Mouse (Mus musculus) heart, embryonic 12.5 days (tissue): ENCODE measurements around the gene Pou5f1. TPM values are rescaled to one million over a fixed set of nuclear protein-coding genes. Genes with fewer than 3 reads are reported as not detected.
"Not testable (repeated sequence)": the region's sequence is repeated elsewhere in the genome, so short reads cannot be mapped to it uniquely, and the experiment has no call there.

Experiments used
- ATAC-seq: fragments of 200-750 bp; cut with Nextera tagmentation; 2 replicates; pipeline ENCODE4 v1.8.0; 2017; ENCODE audit warnings: moderate TSS enrichment, moderate library complexity; ENCODE audit not compliant: insufficient number of reproducible peaks, low FRiP score
- H3K27ac ChIP-seq: fragments of 300-500 bp; sonication (generic); 2 replicates; pipeline ENCODE4 v1.5.1; 2016; ENCODE audit warnings: mild to moderate bottlenecking, moderate library complexity; ENCODE audit not compliant: poor library complexity, severe bottlenecking
- H3K27me3 ChIP-seq: fragments of 300-500 bp; sonication (generic); replicated peaks from 2 replicates; pipeline ENCODE4 v1.6.1; 2016; ENCODE audit warnings: mild to moderate bottlenecking, moderate library complexity
- H3K36me3 ChIP-seq: fragments of 300-500 bp; sonication (generic); 2 replicates; pipeline ENCODE4 v1.6.1; 2016; ENCODE audit warnings: mild to moderate bottlenecking, moderate library complexity
- H3K4me1 ChIP-seq: fragments of 300-500 bp; sonication (generic); replicated peaks from 2 replicates; pipeline ENCODE4 v1.6.1; 2016; ENCODE audit warnings: mild to moderate bottlenecking
- H3K4me2 ChIP-seq: fragments of 300-500 bp; sonication (generic); 2 replicates; pipeline ENCODE4 v1.6.1; 2016; ENCODE audit warnings: mild to moderate bottlenecking, moderate library complexity
- H3K4me3 ChIP-seq: fragments of 300-500 bp; sonication (generic); 2 replicates; pipeline ENCODE4 v1.5.1; 2016; ENCODE audit warnings: mild to moderate bottlenecking
- H3K9ac ChIP-seq: fragments of 300-500 bp; sonication (generic); 2 replicates; pipeline ENCODE4 v1.6.1; 2016; ENCODE audit warnings: mild to moderate bottlenecking, moderate library complexity
- H3K9me3 ChIP-seq: fragments of 300-500 bp; sonication (generic); replicated peaks from 2 replicates; pipeline ENCODE4 v1.6.1; 2016; ENCODE audit warnings: mild to moderate bottlenecking, moderate library complexity
- WGBS: fragments of 180-500 bp; shearing (Covaris S2); methylation state at CpG from one replicate; pipeline ENCODE4 v1.1.7; 2016; 5-methylcytosine and 5-hydroxymethylcytosine counted together
- polyA plus RNA-seq: library from polyadenylated mRNA; unstranded; fragments of >200 nt; fragmentation: Nextera tagmentation; extraction: Ambion mirVana; gene quantifications from 2 replicates; pipeline ENCODE4 v1.2.1, GENCODE M21; 2016

Pou5f1 gene
- polyA plus RNA-seq, result not detected in 2 replicates

DNA sequence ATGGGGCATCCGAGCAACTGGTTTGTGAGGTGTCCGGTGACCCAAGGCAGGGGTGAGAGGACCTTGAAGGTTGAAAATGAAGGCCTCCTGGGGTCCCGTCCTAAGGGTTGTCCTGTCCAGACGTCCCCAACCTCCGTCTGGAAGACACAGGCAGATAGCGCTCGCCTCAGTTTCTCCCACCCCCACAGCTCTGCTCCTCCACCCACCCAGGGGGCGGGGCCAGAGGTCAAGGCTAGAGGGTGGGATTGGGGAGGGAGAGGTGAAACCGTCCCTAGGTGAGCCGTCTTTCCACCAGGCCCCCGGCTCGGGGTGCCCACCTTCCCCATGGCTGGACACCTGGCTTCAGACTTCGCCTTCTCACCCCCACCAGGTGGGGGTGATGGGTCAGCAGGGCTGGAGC is at the start of gene Pou5f1:
Gene Pou5f1 (plus strand): TSS at position 243 of the 400 bp plus-strand sequence.
- 28% methylated on average over 13 of the region's 13 CpGs for WGBS
- H3K4me3 ChIP-seq, result no peak within 1 kb of the TSS
- 0 out of 2 replicates have a peak, but pooled peaks have one; percentile 7 for ATAC-seq
- H3K27ac ChIP-seq, result no peak within 1 kb of the TSS
- H3K9me3 ChIP-seq, result no peaks in the 10 kb centered on the region
- H3K9ac ChIP-seq, result no peak within 1 kb of the TSS
- H3K27me3 ChIP-seq, result peaks cover 66% of the 10 kb centered on the region
- no peak within 1 kb of the TSS for H3K4me2 ChIP-seq
- H3K4me1 ChIP-seq, result peaks cover 10% of the 10 kb centered on the region
- H3K36me3 ChIP-seq, result no peaks in the 10 kb centered on the region

DNA sequence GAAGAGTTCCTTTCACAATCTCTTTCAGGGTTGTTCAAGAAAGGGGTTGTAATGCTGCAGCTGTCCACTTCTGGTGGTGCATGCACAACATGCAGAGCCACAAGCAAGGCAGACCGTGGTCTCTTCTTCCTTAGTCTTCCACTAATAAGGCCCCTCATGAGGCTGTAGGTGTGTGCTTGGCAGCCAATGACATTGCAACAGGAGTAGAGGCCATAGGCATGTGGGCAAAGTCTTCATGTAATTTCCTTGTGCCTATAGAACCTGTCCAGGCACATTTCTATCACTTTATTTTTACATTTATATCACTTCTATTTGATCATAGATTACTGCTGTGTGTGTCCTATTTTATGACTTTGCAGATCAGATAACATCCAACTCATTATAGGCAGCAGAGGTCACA is 47.6 kb upstream of the Pou5f1 start:
- H3K36me3 ChIP-seq, H3K27ac ChIP-seq, H3K4me3 ChIP-seq, H3K4me2 ChIP-seq, H3K27me3 ChIP-seq, H3K4me1 ChIP-seq, ATAC-seq, H3K9me3 ChIP-seq, H3K9ac ChIP-seq: not testable (repeated sequence)
- WGBS, result no CpG with 5 or more reads among the region's 1 CpGs

DNA sequence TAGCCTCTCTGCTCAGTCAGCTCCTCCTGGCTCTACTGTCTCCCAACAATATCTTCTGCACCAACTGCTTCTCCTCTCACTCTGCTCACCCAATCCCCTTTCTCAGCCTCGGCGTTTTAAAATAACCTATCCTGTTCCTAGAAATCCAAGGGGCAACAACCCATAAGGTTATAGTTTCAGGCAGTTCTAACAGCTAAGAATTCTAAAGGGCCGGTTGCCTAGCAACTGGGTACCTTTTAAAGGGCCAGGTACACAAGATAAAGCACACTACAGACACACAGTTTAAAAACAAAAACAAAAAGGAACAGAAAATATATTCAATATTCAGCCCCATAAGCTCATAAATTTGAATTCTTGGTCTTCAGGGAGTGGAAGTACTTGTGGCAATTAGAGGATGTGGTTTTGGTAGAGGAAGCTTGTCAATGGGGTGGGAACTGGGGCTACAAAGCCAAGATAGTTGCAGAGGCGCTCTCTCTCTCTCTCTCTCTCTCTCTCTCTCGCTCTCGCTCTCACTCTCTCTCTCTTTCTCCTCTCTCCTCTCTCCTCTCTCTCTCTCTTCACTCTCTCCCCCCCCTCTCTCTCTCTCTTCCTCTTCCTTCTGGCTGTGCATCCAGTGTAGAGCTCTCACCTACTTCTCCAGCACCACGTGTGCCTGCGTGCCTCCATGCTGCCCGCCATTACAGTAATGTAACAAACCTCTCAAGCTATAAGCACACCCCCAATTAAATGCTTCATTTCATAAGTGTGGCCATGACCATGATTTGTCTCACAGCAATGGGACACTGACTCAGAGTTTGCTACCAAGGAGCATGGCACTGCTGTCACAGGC is 45.1 kb upstream of the Pou5f1 start:
- peaks cover 12% of the 10 kb centered on the region; the same call in 1 of the 2 replicates for H3K27me3 ChIP-seq
- H3K27ac ChIP-seq, H3K4me2 ChIP-seq, H3K4me3 ChIP-seq, H3K9me3 ChIP-seq, ATAC-seq, H3K9ac ChIP-seq, H3K4me1 ChIP-seq, H3K36me3 ChIP-seq: not testable (repeated sequence)
- 75% methylated on average over 2 of the region's 9 CpGs for WGBS

DNA sequence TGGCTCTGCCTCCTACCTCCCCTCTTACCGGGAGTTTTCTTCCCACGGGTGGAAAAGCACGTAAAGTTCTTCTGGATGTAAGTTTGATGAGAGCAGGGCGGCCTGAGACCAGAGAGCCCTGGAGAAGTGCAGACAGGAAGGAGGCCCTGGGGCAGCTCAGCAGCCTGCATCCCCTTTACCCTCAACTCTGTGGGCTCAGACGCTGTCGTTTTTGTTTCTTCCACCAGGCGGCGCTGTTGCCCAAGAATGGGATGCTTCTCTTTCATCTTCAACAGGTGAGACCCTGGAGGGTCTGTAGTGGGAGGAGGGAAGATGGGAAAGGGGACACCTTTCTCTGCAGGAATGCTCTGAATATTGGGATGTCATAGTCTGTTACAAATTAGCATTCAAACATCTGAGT is 40.2 kb upstream of the Pou5f1 start:
- not testable (repeated sequence) for ATAC-seq, H3K9me3 ChIP-seq, H3K36me3 ChIP-seq, H3K4me3 ChIP-seq, H3K4me2 ChIP-seq, H3K27ac ChIP-seq, H3K9ac ChIP-seq
- Histone ChIP-seq H3K27me3 (peaks cover 39% of the 10 kb centered on the region), H3K4me1 (peaks cover 10% of the 10 kb centered on the region)
- 5% methylated on average over 8 of the region's 8 CpGs for WGBS

DNA sequence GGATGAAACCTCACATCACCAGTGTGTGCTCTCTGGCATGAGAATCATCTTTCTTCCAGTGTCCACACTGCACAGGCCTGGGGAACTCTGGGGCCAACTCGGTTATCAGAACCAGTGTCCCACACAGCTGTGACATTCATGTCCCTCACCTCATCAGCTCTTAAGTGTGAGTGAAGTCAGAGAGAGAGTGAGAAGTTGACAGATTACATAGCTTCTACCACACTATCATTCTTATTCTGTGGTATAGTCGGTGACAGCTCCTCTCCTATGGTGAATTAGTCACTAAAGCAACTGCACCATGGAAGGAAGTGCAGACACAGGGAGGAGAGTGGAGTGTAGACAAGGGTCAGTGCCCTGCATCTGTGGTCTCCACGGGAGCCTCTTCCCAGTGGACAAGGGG is 36.9 kb upstream of the Pou5f1 start:
- not testable (repeated sequence) for H3K9ac ChIP-seq, ATAC-seq, H3K9me3 ChIP-seq, H3K4me2 ChIP-seq, H3K36me3 ChIP-seq, H3K4me3 ChIP-seq, H3K27ac ChIP-seq
- peaks cover 63% of the 10 kb centered on the region for H3K27me3 ChIP-seq
- 39% methylated on average over 3 of the region's 3 CpGs for WGBS
- peaks cover 13% of the 10 kb centered on the region for H3K4me1 ChIP-seq

DNA sequence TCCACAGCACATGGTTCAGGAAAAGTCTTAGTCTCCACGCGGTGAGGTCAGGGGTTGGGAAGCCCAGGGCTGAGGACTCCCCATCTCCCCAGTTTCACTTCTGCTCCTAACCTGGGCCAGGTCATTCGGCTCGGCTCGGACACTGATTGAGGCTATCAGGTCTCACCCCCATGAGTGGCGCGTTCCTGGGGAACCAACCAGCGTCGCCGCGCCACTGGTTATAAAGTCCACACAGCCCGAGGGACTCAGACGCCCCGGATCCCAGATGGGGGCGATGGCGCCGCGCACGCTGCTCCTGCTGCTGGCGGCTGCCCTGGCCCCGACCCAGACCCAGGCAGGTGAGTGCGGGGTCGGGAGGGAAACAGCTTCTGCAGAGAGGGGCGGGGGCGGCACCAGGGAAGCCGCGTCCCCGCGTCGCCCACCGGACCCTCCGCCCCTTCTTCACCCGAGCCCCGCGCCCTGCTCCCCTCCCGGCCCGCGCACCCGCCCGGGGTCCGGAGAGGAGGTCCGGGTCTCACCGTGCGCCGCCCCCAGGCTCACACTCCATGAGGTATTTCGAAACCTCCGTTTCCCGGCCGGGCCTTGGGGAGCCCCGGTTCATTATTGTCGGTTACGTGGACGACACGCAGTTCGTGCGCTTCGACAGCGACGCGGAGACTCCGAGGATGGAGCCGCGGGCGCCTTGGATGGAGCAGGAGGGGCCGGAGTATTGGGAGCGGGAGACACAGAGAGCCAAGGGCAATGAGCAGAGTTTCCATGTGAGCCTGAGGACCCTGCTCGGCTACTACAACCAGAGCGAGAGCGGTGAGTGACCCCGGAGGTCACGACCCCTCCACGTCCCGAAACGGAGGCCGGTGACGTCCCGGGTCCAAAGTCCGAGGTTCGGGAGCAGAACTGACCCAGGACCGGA is 35.7 kb upstream of the Pou5f1 start, which contains the start of gene H2-Q10:
Gene H2-Q10 (plus strand): TSS at position 248 of the 910 bp plus-strand sequence.
- H3K4me3 ChIP-seq, result peak within 1 kb of the TSS; percentile 59
- peaks cover 13% of the 10 kb centered on the region for H3K4me1 ChIP-seq
- no peaks in the 10 kb centered on the region for H3K36me3 ChIP-seq
- peaks cover 71% of the 10 kb centered on the region for H3K27me3 ChIP-seq
- H3K27ac ChIP-seq, result no peak within 1 kb of the TSS
- peak; percentile 33; the same call in 1 of the 2 replicates for ATAC-seq
- peak within 1 kb of the TSS; percentile 99 for H3K4me2 ChIP-seq
- no peaks in the 10 kb centered on the region for H3K9me3 ChIP-seq
- WGBS, result 2% methylated on average over 80 of the region's 80 CpGs
- H3K9ac ChIP-seq, result peak within 1 kb of the TSS; percentile 59

DNA sequence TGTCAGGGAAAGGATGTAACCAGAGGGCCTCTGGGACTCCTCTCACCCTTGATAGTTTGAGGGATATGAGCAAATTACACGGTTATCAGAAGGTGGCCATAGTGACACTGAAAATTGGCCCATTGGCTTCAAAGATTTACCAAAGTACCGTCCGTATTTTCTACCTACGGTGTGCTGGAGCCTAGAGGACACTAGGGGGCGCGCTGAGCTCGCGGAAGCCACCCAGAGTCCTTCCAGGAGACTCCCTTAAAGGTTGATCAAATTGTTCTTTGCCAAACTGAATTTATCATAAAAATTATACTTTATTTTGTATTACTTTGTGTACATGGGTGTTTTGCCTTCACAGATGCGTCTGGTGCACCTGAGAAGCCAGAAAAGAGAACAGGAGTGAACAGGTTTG is 21.8 kb upstream of the Pou5f1 start:
- Histone ChIP-seq H3K4me2 (no peak overlapping the region), H3K4me1 (peaks cover 3% of the 10 kb centered on the region; the same call in 1 of the 2 replicates), H3K9ac (no peak overlapping the region), H3K27me3 (no peaks in the 10 kb centered on the region), H3K4me3 (no peak overlapping the region), H3K9me3 (no peaks in the 10 kb centered on the region), H3K36me3 (no peaks in the 10 kb centered on the region), H3K27ac (no peak overlapping the region)
- ATAC-seq, result no peak
- WGBS, result 1% methylated on average over 9 of the region's 9 CpGs

DNA sequence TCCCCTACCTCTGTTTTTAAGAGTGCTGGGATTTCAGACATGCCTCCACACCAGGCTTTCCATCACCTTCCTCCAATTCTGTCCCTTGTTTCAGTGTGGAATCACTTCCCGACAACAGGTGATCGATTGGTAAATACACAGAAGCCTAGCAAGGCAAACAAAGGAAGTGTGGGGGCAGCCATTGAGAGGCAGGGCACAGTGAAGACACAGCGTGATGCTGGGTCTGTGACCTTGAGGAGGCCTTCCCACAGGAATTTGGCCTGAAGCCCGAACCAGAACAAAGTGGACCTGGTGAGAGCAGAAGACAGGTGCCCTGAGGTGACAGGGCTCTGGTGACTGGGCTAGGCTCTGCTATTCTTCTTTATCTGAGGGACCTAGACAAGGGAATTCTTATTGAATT is 20.1 kb upstream of the Pou5f1 start:
- Histone ChIP-seq H3K4me1 (peaks cover 3% of the 10 kb centered on the region; the same call in 1 of the 2 replicates), H3K27ac (no peak overlapping the region), H3K9me3 (no peaks in the 10 kb centered on the region), H3K27me3 (0 out of 2 replicates have a peak, but pooled peaks cover 5% of the 10 kb centered on the region), H3K4me3 (no peak overlapping the region), H3K9ac (no peak overlapping the region), H3K4me2 (no peak overlapping the region), H3K36me3 (no peaks in the 10 kb centered on the region)
- no peak for ATAC-seq
- WGBS, result 39% methylated on average over 4 of the region's 4 CpGs

DNA sequence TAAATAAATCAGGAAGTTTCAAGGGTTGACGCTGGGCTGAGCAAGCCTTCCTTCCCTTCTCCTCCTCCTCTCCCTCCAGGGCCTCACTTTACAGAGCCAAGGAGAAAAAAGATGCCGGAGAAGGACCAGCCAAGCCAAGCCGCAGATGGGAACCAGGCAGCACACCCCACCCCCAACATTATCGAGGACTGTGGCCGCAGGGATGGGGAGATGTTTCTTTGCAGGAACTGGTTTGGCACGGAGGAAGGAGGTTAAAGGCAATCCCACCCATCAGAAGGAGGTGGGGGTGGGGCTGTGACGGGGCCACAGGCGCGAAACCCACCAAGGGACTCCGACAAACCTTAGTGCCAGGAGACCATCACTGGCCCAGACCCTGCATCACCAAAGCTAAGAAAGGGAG is 19.1 kb upstream of the Pou5f1 start:
- 38% methylated on average over 10 of the region's 10 CpGs for WGBS
- no peak for ATAC-seq
- Histone ChIP-seq H3K9ac (no peak overlapping the region), H3K4me1 (peaks cover 3% of the 10 kb centered on the region; the same call in 1 of the 2 replicates), H3K9me3 (no peaks in the 10 kb centered on the region), H3K4me2 (no peak overlapping the region), H3K36me3 (no peaks in the 10 kb centered on the region), H3K27ac (no peak overlapping the region), H3K4me3 (no peak overlapping the region), H3K27me3 (0 out of 2 replicates have a peak, but pooled peaks cover 5% of the 10 kb centered on the region)

DNA sequence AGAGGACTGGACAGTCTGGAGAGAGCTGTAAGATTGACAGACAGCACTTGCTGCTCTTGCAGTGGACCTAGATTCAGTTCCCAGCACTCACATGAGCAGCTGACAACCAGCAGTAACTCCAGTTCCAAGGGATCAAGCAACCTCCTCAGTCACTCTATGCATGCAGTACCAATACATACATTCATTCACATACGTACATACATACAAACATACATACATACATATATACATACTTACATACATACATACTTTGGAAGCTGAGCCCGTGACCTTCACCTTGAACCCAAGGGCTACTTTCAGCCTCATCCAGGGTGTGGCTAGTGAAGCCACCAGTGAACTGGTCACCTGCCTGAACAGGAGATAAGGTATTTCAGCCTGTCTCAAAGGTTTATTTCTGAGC is 17.8 kb upstream of the Pou5f1 start:
- no peak overlapping the region for H3K4me3 ChIP-seq
- H3K4me2 ChIP-seq, result no peak overlapping the region
- 0 out of 2 replicates have a peak, but pooled peaks cover 5% of the 10 kb centered on the region for H3K27me3 ChIP-seq
- ATAC-seq, result no peak
- no peaks in the 10 kb centered on the region for H3K9me3 ChIP-seq
- 88% methylated on average over 2 of the region's 2 CpGs for WGBS
- peaks cover 3% of the 10 kb centered on the region; the same call in 1 of the 2 replicates for H3K4me1 ChIP-seq
- no peaks in the 10 kb centered on the region for H3K36me3 ChIP-seq
- H3K9ac ChIP-seq, result no peak overlapping the region
- H3K27ac ChIP-seq, result no peak overlapping the region

DNA sequence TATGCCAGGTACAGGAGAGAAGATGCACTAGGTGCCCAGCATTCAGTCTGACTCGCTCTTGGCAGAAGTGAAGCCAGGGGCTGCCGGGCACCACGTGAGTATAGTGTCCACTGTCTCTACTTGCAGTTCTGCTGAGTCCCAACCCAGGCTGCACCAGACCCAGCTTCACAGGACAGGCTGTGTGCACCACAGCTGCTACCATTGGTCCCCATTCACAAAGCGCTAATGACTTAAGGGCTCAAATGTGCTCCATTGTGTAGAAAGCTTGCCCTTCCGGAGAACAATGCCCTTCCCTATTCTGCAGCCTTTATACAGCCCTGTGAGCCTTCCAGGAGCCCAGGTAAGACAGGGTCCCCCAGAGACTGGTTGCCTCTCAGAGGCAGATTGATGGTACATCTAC is 15.5 kb upstream of the Pou5f1 start:
- Histone ChIP-seq H3K9me3 (no peaks in the 10 kb centered on the region), H3K4me1 (peaks cover 3% of the 10 kb centered on the region; the same call in 1 of the 2 replicates), H3K9ac (no peak overlapping the region), H3K4me2 (no peak overlapping the region), H3K27me3 (0 out of 2 replicates have a peak, but pooled peaks cover 5% of the 10 kb centered on the region), H3K36me3 (no peaks in the 10 kb centered on the region), H3K4me3 (no peak overlapping the region), H3K27ac (no peak overlapping the region)
- WGBS, result 73% methylated on average over 5 of the region's 5 CpGs
- no peak for ATAC-seq
